Mouse (Mus musculus): Measurements from ENCODE around the gene Lrrc51. TPM values are rescaled to one million over a fixed set of nuclear protein-coding genes. Genes with fewer than 3 reads are reported as not detected.
"Not testable (repeated sequence)": the region's sequence is repeated elsewhere in the genome, so short reads cannot be mapped to it uniquely, and the experiment has no call there.

Gene Lrrc51
- polyA plus RNA-seq, 1 experiment from 2014 or later = 2.1 TPM

DNA sequence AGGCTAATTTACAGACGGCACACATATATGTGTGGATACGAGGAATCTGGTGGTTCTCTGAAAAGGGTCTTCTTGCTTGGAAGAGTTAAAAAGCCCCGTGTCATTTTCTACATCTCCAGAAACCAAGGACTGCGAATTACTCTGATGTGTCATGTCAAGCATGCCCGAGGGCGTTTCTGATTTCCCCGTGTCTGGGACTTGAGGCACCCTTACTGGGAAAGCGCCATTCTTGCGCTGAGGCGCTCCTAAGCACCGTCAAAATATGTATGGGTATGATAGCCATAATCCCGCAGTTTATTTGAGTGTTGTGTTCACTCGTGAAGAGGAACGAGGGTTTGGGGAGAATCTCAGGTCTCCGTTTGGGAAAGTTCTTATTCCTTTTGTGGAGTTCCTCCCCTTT lies 395 bp downstream of the Lrrc51 start:
- H3K9ac ChIP-seq (ENCODE audit: low read depth, low read length) = peak overlapping the region; percentile 77
- peak overlapping the region; percentile 93 for H3K27ac ChIP-seq (ENCODE audit: low read length)
- no peaks in the 10 kb centered on the region for H3K36me3 ChIP-seq (ENCODE audit: control insufficient read depth, insufficient read depth)
- peak overlapping the region; percentile 81 for H3K4me3 ChIP-seq (ENCODE audit: low read depth, low read length)
- H3K9me3 ChIP-seq (replicated peaks; ENCODE audit: control insufficient read depth, low read length) = no peaks in the 10 kb centered on the region
- peak; percentile 27 for ATAC-seq (ENCODE audit: low read depth)
- H3K4me1 ChIP-seq (ENCODE audit: control insufficient read depth, low read depth, low read length) = peaks cover 31% of the 10 kb centered on the region
- WGBS (ENCODE audit: insufficient replicate concordance) = 3% methylated on average over 15 of the region's 15 CpGs
- no peaks in the 10 kb centered on the region for H3K27me3 ChIP-seq (ENCODE audit: control insufficient read depth, insufficient read depth, low read depth, low read length)
- peak overlapping the region; percentile 91 for H3K4me2 ChIP-seq (ENCODE audit: low read depth, low read length)

DNA sequence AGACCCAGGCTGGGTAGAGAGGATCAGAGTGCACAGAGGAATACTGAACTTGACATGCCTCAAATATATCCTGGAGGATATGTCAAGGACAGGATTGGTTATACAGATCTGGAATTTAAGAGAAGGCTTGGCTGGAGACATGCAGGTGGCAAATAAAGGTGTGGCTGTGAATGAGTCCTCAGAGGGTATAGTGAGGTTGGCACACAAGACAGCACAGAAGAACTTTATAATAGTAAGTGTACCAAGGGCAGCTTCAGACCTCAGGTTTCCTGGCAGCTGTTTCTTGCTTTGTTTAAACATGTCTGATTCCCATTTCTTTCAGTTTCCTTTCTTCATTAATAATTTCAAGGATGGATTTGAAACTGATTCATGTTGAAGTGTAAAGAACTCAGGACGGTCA lies 1.1 kb downstream of the Lrrc51 start:
- H3K4me1 ChIP-seq (ENCODE audit: control insufficient read depth, low read depth, low read length) = peaks cover 31% of the 10 kb centered on the region
- H3K27me3 ChIP-seq (ENCODE audit: control insufficient read depth, insufficient read depth, low read depth, low read length) = no peaks in the 10 kb centered on the region
- 0 out of 2 replicates have a peak overlapping the region, but pooled peaks have one; percentile 25 for H3K4me3 ChIP-seq (ENCODE audit: low read depth, low read length)
- ATAC-seq (ENCODE audit: low read depth) = no peak
- H3K36me3 ChIP-seq (ENCODE audit: control insufficient read depth, insufficient read depth) = no peaks in the 10 kb centered on the region
- no peak overlapping the region for H3K27ac ChIP-seq (ENCODE audit: low read length)
- H3K4me2 ChIP-seq (ENCODE audit: low read depth, low read length) = peak overlapping the region; percentile 91
- H3K9me3 ChIP-seq (replicated peaks; ENCODE audit: control insufficient read depth, low read length) = no peaks in the 10 kb centered on the region
- H3K9ac ChIP-seq (ENCODE audit: low read depth, low read length) = no peak overlapping the region
- 76% methylated on average over 1 of the region's 1 CpGs for WGBS (ENCODE audit: insufficient replicate concordance)

DNA sequence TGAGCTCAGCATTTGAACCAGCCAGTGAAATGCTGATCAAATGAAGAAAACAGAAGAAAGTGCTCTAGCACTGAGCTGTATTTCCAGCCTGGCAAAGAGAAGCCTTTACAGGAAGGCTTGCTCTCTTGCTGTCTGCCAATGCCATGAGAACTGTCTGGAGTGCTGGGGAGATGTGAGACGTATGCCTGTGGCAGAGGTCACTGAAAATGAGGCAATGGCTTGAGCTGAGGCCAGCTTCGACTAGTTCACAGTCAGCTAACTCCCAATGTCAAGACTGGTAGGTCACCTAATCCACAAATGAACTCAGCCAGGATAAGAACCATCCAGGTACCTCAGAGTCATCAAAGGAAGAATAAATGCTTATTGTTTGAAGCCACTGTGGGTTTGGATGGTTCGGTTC lies 5.6 kb downstream of the Lrrc51 start:
- H3K27ac ChIP-seq (ENCODE audit: low read length) = no peak overlapping the region
- 70% methylated on average over 3 of the region's 3 CpGs for WGBS (ENCODE audit: insufficient replicate concordance)
- H3K36me3 ChIP-seq (ENCODE audit: control insufficient read depth, insufficient read depth) = no peaks in the 10 kb centered on the region
- no peak for ATAC-seq (ENCODE audit: low read depth)
- no peaks in the 10 kb centered on the region for H3K9me3 ChIP-seq (replicated peaks; ENCODE audit: control insufficient read depth, low read length)
- H3K9ac ChIP-seq (ENCODE audit: low read depth, low read length) = no peak overlapping the region
- H3K4me3 ChIP-seq (ENCODE audit: low read depth, low read length) = no peak overlapping the region
- H3K4me1 ChIP-seq (ENCODE audit: control insufficient read depth, low read depth, low read length) = peaks cover 6% of the 10 kb centered on the region
- H3K27me3 ChIP-seq (ENCODE audit: control insufficient read depth, insufficient read depth, low read depth, low read length) = no peaks in the 10 kb centered on the region
- H3K4me2 ChIP-seq (ENCODE audit: low read depth, low read length) = no peak overlapping the region

DNA sequence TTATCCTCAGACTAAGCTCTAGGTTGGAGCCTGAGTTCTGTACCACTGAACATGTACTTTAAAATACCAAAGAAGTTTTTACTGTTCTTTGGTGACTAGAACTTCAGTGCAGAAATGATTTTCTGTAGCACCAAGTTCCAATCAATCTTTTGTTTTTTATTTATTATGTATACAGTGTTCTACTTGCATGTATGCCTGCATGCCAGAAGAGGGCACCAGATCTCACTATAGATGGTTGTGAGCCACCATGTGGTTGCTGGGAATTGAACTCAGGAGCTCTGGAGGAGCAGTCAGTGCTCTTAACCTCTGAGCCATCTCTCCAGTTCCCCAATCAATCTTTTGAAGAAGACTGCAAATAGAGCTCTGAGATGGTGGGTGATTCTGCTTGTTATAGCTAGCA lies 7.8 kb downstream of the Lrrc51 start:
- H3K9me3 ChIP-seq (replicated peaks; ENCODE audit: control insufficient read depth, low read length); ATAC-seq (ENCODE audit: low read depth); H3K9ac ChIP-seq (ENCODE audit: low read depth, low read length); H3K4me3 ChIP-seq (ENCODE audit: low read depth, low read length); H3K27ac ChIP-seq (ENCODE audit: low read length); H3K4me1 ChIP-seq (ENCODE audit: control insufficient read depth, low read depth, low read length); H3K36me3 ChIP-seq (ENCODE audit: control insufficient read depth, insufficient read depth); H3K4me2 ChIP-seq (ENCODE audit: low read depth, low read length); H3K27me3 ChIP-seq (ENCODE audit: control insufficient read depth, insufficient read depth, low read depth, low read length): not testable (repeated sequence)

GRCm38 (mm10) chr7:101918071-101918470 lies 15.6 kb downstream of the Lrrc51 start:
- no peaks in the 10 kb centered on the region for H3K4me1 ChIP-seq (ENCODE audit: control insufficient read depth, low read depth, low read length)
- H3K36me3 ChIP-seq (ENCODE audit: control insufficient read depth, insufficient read depth) = peaks cover 6% of the 10 kb centered on the region
- no peak overlapping the region for H3K27ac ChIP-seq (ENCODE audit: low read length)
- H3K9me3 ChIP-seq (replicated peaks; ENCODE audit: control insufficient read depth, low read length) = no peaks in the 10 kb centered on the region
- H3K9ac ChIP-seq (ENCODE audit: low read depth, low read length) = no peak overlapping the region
- H3K4me3 ChIP-seq (ENCODE audit: low read depth, low read length) = no peak overlapping the region
- no peak overlapping the region for H3K4me2 ChIP-seq (ENCODE audit: low read depth, low read length)
- no peaks in the 10 kb centered on the region for H3K27me3 ChIP-seq (ENCODE audit: control insufficient read depth, insufficient read depth, low read depth, low read length)
- 0 out of 2 replicates have a peak, but pooled peaks have one; percentile 39 for ATAC-seq (ENCODE audit: low read depth)
- WGBS (ENCODE audit: insufficient replicate concordance) = 10% methylated on average over 1 of the region's 1 CpGs

GRCm38 (mm10) chr7:101911982-101912381 lies 21.7 kb downstream of the Lrrc51 start:
- no peaks in the 10 kb centered on the region for H3K9me3 ChIP-seq (replicated peaks; ENCODE audit: control insufficient read depth, low read length)
- no peak for ATAC-seq (ENCODE audit: low read depth)
- H3K9ac ChIP-seq (ENCODE audit: low read depth, low read length) = no peak overlapping the region
- H3K4me1 ChIP-seq (ENCODE audit: control insufficient read depth, low read depth, low read length) = peaks cover 19% of the 10 kb centered on the region
- no peaks in the 10 kb centered on the region for H3K27me3 ChIP-seq (ENCODE audit: control insufficient read depth, insufficient read depth, low read depth, low read length)
- H3K4me3 ChIP-seq (ENCODE audit: low read depth, low read length) = no peak overlapping the region
- no peak overlapping the region for H3K4me2 ChIP-seq (ENCODE audit: low read depth, low read length)
- H3K36me3 ChIP-seq (ENCODE audit: control insufficient read depth, insufficient read depth) = peaks cover 27% of the 10 kb centered on the region
- no peak overlapping the region for H3K27ac ChIP-seq (ENCODE audit: low read length)
- 68% methylated on average over 3 of the region's 3 CpGs for WGBS (ENCODE audit: insufficient replicate concordance)

- Histone ChIP-seq H3K36me3 (ENCODE audit: control insufficient read depth, insufficient read depth) (peaks cover 27% of the 10 kb centered on the region), H3K4me3 (ENCODE audit: low read depth, low read length) (no peak overlapping the region), H3K27ac (ENCODE audit: low read length) (no peak overlapping the region), H3K4me1 (ENCODE audit: control insufficient read depth, low read depth, low read length) (peaks cover 25% of the 10 kb centered on the region), H3K9me3 (replicated peaks; ENCODE audit: control insufficient read depth, low read length) (no peaks in the 10 kb centered on the region), H3K4me2 (ENCODE audit: low read depth, low read length) (no peak overlapping the region), H3K27me3 (ENCODE audit: control insufficient read depth, insufficient read depth, low read depth, low read length) (no peaks in the 10 kb centered on the region), H3K9ac (ENCODE audit: low read depth, low read length) (no peak overlapping the region)
- WGBS (ENCODE audit: insufficient replicate concordance) = 73% methylated on average over 4 of the region's 4 CpGs
- no peak for ATAC-seq (ENCODE audit: low read depth)
Measured at GRCm38 (mm10) chr7:101910138-101910537, 23.6 kb downstream of the Lrrc51 start.

GRCm38 (mm10) chr7:101908367-101908766 lies 25.3 kb downstream of the Lrrc51 start:
- Histone ChIP-seq H3K4me1 (ENCODE audit: control insufficient read depth, low read depth, low read length) (peaks cover 28% of the 10 kb centered on the region), H3K4me2 (ENCODE audit: low read depth, low read length) (peak overlapping the region; percentile 60; the same call in 1 of the 2 replicates), H3K36me3 (ENCODE audit: control insufficient read depth, insufficient read depth) (peaks cover 24% of the 10 kb centered on the region), H3K4me3 (ENCODE audit: low read depth, low read length) (0 out of 2 replicates have a peak overlapping the region, but pooled peaks have one; percentile 6), H3K9ac (ENCODE audit: low read depth, low read length) (peak overlapping the region; percentile 23; the same call in 1 of the 2 replicates), H3K27me3 (ENCODE audit: control insufficient read depth, insufficient read depth, low read depth, low read length) (no peaks in the 10 kb centered on the region), H3K27ac (ENCODE audit: low read length) (peak overlapping the region; percentile 13), H3K9me3 (replicated peaks; ENCODE audit: control insufficient read depth, low read length) (no peaks in the 10 kb centered on the region)
- ATAC-seq (ENCODE audit: low read depth) = no peak
- 29% methylated on average over 4 of the region's 4 CpGs for WGBS (ENCODE audit: insufficient replicate concordance)

- Histone ChIP-seq H3K9me3 (replicated peaks; ENCODE audit: control insufficient read depth, low read length) (no peaks in the 10 kb centered on the region), H3K4me2 (ENCODE audit: low read depth, low read length) (peak overlapping the region; percentile 60), H3K27me3 (ENCODE audit: control insufficient read depth, insufficient read depth, low read depth, low read length) (no peaks in the 10 kb centered on the region), H3K4me1 (ENCODE audit: control insufficient read depth, low read depth, low read length) (peaks cover 28% of the 10 kb centered on the region), H3K27ac (ENCODE audit: low read length) (peak overlapping the region; percentile 97), H3K36me3 (ENCODE audit: control insufficient read depth, insufficient read depth) (peaks cover 8% of the 10 kb centered on the region), H3K9ac (ENCODE audit: low read depth, low read length) (peak overlapping the region; percentile 92), H3K4me3 (ENCODE audit: low read depth, low read length) (peak overlapping the region; percentile 92)
- 25% methylated on average over 8 of the region's 8 CpGs for WGBS (ENCODE audit: insufficient replicate concordance)
- ATAC-seq (ENCODE audit: low read depth) = no peak
Measured at GRCm38 (mm10) chr7:101906696-101907095, 27.0 kb downstream of the Lrrc51 start.
